Mouse (Mus musculus): ENCODE results near the gene Mta1. TPM values are rescaled to one million over a fixed set of nuclear protein-coding genes. Genes with fewer than 3 reads are reported as not detected.

Mta1 gene
- total RNA-seq, 2 experiments from 2014 or later, result 32.4 to 61.2 TPM

GRCm38 (mm10) chr12:113146112-113147057 lies 48.3 kb downstream of the Mta1 start, which contains the start of gene Crip1:
Gene Crip1 (plus strand): TSS chr12:113146316.
- peak; percentile 67 for ATAC-seq (replicated peaks; ENCODE audit: poor library complexity)

GRCm38 (mm10) chr12:113147481-113147880 lies 49.4 kb downstream of the Mta1 start:
- ATAC-seq (replicated peaks; ENCODE audit: poor library complexity), result no peak

- peak; percentile 24 for ATAC-seq (replicated peaks; ENCODE audit: poor library complexity)
Measured at GRCm38 (mm10) chr12:113148381-113149035, 50.4 kb downstream of the Mta1 start.

- no peak for ATAC-seq (replicated peaks; ENCODE audit: poor library complexity)
Measured at GRCm38 (mm10) chr12:113149341-113149740, 51.3 kb downstream of the Mta1 start.

- ATAC-seq (replicated peaks; ENCODE audit: poor library complexity), result no peak
Measured at GRCm38 (mm10) chr12:113149896-113150295, 51.8 kb downstream of the Mta1 start.

GRCm38 (mm10) chr12:113150591-113150990 lies 52.5 kb downstream of the Mta1 start:
- no peak for ATAC-seq (replicated peaks; ENCODE audit: poor library complexity)

- no peak for ATAC-seq (replicated peaks; ENCODE audit: poor library complexity)
Measured at GRCm38 (mm10) chr12:113151046-113151445, 53.0 kb downstream of the Mta1 start.

GRCm38 (mm10) chr12:113151661-113152271 lies 53.7 kb downstream of the Mta1 start:
- peak; percentile 6 for ATAC-seq (replicated peaks; ENCODE audit: poor library complexity)

GRCm38 (mm10) chr12:113152272-113152661 lies 54.2 kb downstream of the Mta1 start:
- ATAC-seq (replicated peaks; ENCODE audit: poor library complexity), result no peak

- ATAC-seq (replicated peaks; ENCODE audit: poor library complexity), result no peak
Measured at GRCm38 (mm10) chr12:113152991-113153525, 55.0 kb downstream of the Mta1 start.

- no peak for ATAC-seq (replicated peaks; ENCODE audit: poor library complexity)
Measured at GRCm38 (mm10) chr12:113153971-113154370, 55.9 kb downstream of the Mta1 start.

GRCm38 (mm10) chr12:113154747-113155075 lies 56.6 kb downstream of the Mta1 start:
- ATAC-seq (replicated peaks; ENCODE audit: poor library complexity), result no peak

GRCm38 (mm10) chr12:113155076-113155771 lies 57.1 kb downstream of the Mta1 start:
- peak; percentile 3 for ATAC-seq (replicated peaks; ENCODE audit: poor library complexity)

GRCm38 (mm10) chr12:113155887-113156539 lies 57.9 kb downstream of the Mta1 start, which contains the start of gene Tedc1:
Gene Tedc1 (plus strand): TSS chr12:113156421.
- ATAC-seq (replicated peaks; ENCODE audit: poor library complexity), result peak; percentile 77

- no peak for ATAC-seq (replicated peaks; ENCODE audit: poor library complexity)
Measured at GRCm38 (mm10) chr12:113156540-113156929, 58.5 kb downstream of the Mta1 start.

GRCm38 (mm10) chr12:113157002-113157401 lies 58.9 kb downstream of the Mta1 start:
- no peak for ATAC-seq (replicated peaks; ENCODE audit: poor library complexity)

GRCm38 (mm10) chr12:113157521-113157920 lies 59.4 kb downstream of the Mta1 start:
- no peak for ATAC-seq (replicated peaks; ENCODE audit: poor library complexity)

- no peak for ATAC-seq (replicated peaks; ENCODE audit: poor library complexity)
Measured at GRCm38 (mm10) chr12:113157971-113158370, 59.9 kb downstream of the Mta1 start.

GRCm38 (mm10) chr12:113163561-113164006 lies 65.5 kb downstream of the Mta1 start:
- ATAC-seq (replicated peaks; ENCODE audit: poor library complexity), result peak; percentile 22

- ATAC-seq (replicated peaks; ENCODE audit: poor library complexity), result peak; percentile 91
Measured at GRCm38 (mm10) chr12:113168031-113168536, 70.0 kb downstream of the Mta1 start.

Data from megakaryocyte progenitor cell, adult 5-6 weeks (primary cell).